Mouse (Mus musculus) urinary bladder, postnatal 4 days (tissue): ENCODE results near the gene Rln1.

Experiments
- DNase-seq, 2 experiments: peaks; one replicate each; pipeline ENCODE4 v3.0.0; 2021 to 2022; ENCODE audit warnings: low spot score in 2 of 2

Gene Rln1

DNA sequence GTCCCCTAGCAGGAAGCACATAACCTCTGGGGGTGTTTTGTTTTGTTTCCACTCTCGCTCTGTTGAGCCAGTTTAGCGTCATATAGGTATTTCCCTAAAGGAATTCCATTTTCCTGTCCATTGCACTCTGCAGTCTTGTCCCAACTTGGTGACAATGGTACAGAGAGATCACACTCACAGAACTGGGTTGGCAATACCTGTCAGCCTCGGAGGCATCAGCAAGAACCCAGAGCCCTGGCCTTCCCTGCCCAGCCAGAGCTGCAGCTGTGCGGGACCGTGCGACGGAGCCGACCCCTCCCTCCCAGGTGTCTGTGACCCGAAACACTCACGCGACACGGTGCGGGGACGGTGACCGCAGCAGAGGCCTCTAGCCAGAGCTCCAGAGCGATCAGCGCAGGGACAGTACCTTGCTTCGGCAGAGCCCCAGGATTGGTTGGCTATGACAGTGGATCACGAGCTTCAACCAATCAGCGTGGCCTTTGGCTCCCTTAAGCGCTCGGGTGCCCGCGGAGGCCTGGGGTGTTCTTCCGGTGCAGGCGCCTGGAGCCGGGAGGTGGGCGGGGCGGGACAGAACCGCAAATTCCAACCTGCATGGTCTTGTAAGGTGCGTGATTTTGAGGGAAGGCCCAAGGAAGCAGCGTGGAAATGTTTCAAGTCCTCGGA, 27.1 kb upstream of the Rln1 start:
- DNase-seq, result peak; percentile 83 to 86

DNA sequence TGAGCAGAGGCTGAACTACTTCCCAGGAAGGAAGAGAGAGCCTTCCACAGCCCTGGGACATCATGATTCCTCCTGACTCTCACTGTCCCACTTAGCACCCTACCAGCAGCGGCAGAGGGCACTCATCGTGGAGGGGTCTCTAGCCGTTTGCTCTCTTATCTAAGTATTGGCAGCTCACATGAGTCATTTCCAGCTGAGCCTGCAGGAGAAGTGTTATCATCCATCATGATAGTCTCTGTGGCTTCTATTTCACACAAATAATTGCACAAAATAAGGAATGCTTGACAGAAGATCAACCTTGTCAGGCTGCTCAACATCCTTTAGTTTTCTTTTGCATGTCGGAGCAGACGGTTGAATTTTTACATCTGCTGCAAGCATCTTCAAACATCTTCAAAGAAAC, 25.8 kb upstream of the Rln1 start:
- no peak for DNase-seq

DNA sequence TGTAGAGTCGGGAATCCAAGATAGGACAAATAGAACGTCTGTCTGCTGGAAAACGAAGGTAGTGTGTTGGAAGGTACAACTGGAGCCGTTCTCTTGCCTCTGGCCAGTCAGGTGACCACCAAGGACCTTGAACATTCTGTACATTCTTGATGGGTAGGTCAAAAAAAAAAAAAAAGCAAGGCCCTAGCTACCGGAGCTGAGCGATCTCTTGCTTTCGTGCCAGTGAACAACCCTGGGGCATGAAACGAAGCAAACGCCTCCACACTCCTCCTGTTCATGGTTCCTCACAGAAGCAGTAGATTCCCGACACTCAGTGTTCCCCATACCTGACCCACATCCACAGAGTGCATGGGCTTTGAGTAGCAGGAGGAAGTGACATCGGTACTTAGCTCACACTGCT, 21.8 kb upstream of the Rln1 start:
- no peak for DNase-seq

DNA sequence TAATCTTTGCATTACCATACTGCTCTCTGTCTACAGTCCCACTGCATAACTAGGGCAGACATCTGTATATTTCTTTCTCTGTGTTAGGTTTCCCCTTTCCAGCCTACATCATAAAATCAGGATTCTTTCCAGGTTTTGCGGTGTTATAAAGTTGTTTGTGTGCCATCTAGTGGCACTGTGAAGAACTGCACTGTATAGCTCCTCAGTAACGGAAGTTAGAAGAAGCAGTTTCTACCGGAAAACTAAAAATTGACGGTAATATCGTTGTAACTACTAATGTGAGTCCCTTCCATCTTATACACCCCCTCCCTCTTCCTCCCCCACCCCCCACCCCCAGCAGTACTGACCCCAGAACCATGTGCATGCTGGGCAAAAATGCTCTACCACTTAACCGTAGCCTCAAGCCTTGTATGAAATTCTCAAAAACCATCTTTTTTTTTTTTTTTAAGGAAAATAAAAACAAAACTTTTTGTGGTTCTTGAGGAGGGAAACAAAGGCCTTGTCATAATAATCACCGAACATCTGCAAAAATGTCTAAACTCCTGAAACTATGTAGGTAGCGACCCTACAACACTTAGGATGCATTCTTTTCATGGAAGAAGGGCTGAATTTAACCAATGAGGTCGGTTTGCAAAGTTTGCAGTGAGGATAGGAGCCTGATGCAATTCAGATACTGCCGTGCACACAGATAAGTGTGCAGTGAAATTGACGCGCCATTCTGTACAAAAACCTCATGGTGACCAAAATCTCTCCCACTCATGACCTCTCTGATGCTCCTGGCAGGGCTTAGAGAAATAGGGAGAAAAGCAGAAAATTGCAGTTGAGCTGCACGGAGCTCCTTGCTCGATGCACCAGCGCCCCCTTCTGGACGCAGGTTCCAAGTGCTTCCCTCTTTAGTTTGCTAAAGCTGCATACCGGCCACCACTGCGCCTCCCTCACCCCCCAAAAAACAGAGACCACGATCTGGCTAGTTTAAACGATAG, 20.7 kb upstream of the Rln1 start:
- DNase-seq, result peak; percentile 74 to 92

DNA sequence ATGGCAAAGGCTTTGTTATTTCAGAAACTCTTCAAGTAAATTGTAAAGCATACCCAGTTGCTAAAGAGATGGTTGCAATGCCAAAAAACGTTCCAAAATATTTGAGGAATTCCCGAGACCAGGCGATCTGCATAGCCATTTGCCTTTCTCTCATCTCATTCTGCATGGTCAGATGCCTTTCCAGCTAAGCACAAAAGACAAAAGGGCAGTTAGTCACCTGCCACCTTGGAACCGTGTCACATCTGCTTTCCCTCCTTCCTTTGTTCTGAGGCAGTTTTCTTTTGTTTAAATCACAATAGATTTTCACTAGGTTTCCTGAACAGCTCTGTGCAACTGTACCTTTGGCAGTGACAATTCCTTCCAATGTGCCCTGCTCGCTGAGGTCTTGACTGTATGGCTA, 16.5 kb upstream of the Rln1 start:
- DNase-seq, result no peak

DNA sequence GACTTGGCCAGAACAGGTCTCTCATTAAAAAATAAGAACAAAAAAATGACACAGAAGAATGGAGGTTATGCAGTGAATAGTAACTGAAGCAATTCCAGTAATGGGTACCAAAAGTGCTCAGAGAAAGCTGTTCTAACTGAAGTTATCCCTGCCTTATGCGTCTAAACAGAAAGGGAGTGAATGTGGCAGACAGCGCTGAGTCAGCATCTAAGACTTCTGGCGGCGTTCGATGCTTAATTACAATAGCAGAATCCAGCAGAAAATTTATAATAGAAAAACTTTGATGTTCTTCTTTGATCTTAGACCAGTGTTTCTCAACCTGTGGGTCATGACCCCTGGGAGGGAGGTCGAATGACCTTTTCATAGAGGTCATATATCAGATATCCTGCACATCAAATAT, 11.2 kb upstream of the Rln1 start:
- DNase-seq, result no peak

DNA sequence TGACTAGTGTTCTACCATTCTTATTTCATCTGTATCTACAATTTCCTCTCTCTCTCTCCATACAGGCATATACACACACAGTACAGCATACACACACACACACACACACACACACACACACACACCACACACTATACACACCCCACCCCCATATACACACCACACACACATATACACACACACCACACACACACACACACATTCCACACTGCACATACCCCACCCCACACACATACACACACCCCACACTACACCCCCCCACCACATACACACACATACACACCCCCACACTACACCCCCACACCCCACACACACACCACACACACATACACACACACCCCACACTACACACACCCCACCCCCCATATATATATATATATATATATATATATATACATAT, 10.4 kb upstream of the Rln1 start:
- no peak for DNase-seq

DNA sequence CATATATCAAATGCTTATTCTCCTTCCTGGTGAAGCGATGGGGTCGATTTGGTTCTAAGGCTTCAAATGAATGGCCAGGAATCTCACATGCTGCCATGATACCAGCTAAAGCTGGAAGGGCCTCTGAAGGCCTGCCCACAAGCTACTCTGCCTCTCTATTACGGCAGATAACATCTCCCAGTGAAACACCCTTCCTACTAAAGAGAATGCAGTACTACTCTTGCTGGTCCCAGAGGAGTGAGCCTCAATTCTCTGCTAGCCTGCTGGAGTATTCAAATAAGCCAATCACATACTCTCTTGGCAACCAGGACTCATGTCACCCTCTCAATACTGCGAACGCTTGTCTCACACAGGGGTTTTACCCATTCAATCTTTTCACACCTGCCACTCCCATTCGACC, 7.8 kb upstream of the Rln1 start:
- no peak for DNase-seq

DNA sequence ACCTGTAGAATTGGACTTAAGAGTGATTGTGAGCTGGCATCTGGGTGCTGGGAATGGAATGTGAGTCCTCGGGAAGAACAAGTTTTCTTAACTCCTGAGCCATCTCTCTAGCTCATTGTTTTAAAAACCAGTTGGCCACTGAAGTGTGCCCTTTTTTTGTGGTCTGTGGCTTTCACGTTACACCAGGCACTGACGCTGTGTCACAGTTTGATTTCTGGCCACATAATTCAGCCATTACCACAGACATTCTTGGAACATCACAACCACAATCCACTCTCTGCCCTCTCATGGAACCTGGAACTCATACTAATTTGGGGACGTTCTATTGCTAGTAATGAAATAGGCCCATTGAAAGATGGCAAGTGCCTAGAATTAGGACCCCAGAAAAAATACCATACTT, 6.6 kb upstream of the Rln1 start:
- DNase-seq, result no peak

DNA sequence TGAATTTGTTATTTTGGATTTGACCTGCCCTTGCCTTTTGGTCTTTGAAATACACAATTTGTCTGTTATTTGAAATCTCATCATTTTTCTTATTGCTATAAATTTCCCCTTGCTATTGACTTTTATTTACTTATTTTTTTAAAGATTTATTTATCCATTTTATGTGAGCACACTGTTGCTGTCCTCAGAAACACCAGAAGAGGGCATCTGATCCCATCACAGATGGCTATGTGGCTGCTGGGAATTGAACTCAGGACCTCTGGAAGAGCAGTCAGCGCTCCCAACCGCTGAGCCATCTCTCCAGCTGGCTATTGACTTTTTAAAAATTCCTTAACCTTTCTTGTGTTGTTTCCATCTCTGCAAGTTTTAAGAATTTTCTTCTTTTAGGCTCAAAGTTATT, 2.2 kb upstream of the Rln1 start:
- DNase-seq, result no peak

DNA sequence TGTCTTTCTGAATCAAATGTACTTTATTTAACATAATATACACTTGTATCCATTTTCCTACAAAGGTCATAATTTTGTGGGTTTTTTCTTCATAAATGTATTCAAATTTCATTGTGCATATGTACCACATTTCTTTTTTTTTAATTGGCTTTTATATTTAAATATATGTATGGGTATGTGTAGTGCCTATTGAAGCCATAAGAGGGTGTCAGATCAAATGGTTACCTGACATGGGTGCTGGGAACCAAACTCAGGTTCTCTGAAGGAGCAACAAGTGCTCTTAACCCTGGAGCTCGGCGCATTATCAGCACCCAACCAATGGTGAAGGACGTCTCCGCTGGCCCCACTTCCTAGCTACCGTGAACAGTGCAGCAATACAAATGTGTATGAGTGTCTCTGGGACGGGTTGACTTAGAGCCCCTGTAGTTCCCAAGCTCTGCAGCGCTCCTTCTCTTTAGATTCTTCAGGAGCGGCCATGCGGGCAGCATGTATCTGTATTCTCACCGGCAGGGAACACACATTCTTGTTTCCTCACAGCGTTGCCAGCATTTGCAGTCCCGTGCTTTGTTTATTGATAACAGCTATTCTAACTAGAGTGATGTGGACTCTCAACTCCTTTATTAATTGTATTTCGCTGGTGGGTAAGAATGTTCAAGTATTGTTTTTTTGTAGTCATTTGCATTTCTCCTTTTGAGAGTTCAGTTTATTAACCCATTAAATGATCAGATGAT, 7.5 kb downstream of the Rln1 start:
- DNase-seq, result no peak

DNA sequence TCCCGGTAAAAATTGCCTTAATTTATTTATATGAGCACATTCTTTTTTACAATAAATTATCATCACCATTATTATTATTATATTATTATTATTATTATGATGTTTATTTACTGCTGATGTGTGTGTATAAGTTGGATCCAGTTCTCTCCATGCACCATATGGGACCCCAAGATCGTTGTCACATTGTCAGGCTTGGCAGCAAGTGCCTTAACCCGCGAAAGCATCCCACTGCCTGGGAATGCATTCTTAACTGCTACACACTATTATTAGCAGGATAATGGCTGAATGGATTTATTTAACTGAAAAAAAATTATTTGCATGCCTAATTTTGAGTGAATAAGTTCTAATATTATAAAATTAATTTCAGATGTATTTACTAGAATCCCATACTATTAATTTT, 8.1 kb downstream of the Rln1 start:
- no peak for DNase-seq

DNA sequence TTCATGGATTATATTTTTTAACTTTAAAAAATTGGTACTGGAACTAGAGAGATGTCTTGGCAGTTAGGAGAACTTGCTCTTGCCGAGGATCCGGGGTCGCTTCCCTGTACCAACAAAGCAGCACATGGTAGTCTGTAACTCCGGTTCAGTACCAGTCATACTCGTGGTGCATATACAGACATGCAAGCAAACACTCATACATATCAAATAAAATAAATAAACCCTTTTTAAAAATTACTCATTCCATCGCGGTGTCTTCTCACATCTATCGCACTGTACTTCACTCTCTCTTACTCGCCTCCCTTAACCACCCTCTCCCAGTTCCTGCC, 8.7 kb downstream of the Rln1 start:
- no peak for DNase-seq

DNA sequence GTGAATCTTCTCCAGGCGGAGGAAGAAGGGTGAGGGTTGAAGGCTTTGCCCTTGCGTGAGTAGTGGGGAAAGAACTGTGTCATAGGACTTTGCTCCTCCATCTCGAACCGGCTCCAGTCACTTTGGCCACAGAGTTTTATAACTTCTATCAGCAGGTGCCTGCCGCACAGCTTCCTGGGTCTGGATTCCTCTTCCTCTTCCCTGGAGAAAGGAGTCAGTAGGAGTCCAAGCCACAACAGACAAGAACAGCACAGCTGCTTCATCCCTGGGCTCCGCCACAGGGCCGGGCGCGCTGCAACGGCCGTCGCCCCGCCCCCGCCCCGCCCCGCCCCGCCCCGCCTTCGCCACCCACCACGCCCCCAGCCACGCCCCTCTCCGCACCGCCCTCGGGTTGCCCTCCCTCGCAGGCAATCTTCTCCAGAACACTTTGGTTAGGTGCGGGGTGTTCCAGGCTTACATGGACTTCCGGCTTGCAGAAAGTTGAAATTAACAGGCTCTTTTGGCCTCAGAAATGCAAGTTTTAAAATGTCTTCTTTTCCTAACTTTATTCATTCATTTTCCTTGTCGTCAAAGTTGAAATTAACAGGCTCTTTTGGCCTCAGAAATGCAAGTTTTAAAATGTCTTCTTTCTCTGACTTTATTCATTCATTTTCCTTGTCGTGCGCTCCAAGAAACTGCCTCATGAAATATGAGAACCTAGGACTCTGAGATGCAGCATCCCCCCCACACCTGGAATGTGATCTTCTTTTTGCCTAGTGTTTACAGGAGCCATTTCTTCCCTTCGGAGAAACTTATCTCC, 9.2 kb downstream of the Rln1 start, which contains the start of gene Insl6:
TSS of gene Insl6 (minus strand) at position 304 of the 799 bp plus-strand sequence.
- DNase-seq, result peak; percentile 64 to 79

DNA sequence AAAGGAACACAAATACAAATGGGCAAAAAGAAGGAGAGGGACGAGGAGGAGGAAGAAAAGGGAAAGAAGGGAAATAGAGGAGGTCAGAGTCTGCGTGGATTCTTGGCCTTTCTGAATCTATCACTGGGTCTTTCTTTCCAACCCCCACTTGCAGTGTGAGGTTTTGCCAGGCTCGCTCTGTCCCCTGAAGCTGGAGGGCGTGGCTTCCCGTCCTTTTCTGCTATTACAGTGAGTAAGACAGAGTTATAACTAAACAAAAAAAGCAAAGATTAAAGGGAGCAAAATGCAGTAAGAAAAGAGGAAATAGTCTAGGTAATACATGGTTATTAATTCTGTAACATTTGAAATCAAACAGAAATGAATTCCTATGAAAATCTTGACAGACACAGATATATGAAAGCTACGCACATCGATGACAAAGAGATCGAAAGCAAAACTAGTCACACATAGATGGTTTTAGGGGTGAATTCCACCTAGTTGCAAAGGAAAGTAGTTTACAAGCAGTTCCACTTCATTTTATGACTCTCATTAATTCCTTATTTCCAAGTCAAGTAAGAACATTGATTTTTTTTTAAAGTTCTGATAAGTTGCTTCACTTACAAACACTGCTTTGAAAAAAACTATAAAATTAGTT, 10.9 kb downstream of the Rln1 start:
- DNase-seq, result no peak

DNA sequence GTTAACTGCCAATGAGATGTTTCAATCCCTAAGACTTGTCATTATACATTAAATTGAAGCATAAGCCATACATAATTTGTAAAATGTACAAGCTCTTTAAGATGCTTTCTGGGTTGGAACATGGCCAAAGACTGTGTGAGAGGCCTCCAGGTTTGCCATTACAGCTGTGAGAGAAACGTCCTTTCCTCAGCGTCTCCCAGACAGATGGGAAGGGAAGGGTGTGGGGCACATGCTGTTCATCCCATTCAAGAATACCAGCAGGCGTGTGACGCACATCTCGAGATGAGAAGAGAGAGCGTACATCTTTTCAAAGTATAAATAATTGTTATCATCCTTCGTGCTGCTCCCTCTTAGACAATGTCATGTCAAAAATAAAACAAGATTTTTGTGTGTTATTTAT, 21.8 kb downstream of the Rln1 start:
- no peak for DNase-seq

DNA sequence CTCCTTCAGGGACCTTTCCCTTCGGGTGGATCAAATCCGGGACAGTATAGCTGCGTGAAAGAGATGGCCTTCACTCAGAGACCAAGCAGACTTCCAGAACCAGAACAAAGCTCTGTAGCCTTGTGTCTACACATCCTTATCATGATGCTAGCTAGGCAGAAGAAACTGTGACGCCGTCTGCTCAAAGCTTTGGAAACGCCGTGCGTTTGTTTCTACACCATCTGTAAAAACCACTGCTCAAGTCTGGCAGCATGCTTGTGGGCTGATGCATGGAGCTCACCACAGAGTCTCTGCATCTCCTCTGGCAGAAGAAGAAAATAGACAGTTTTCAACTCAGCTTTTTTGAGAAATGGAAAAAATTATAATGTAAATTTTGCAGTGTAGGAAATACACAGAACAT, 22.7 kb downstream of the Rln1 start:
- no peak for DNase-seq

DNA sequence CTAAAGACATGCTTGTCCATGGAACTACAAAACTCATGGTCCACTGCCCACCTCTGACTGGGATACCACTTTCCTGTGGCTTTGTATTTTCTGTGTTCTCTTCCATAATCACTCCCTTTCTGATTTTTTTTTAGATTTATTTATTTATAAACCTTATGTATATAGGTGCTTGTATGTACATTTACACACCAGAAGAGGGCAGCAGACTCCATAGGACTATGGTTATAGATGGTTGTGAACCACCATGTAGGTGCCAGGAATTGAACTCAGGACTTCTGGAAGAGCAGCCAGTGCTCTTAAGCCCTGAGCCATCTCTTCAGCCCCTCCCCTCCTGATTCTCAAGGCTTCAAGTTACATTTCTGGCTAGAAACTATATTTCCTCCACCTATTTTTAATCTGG, 25.6 kb downstream of the Rln1 start:
- no peak for DNase-seq

DNA sequence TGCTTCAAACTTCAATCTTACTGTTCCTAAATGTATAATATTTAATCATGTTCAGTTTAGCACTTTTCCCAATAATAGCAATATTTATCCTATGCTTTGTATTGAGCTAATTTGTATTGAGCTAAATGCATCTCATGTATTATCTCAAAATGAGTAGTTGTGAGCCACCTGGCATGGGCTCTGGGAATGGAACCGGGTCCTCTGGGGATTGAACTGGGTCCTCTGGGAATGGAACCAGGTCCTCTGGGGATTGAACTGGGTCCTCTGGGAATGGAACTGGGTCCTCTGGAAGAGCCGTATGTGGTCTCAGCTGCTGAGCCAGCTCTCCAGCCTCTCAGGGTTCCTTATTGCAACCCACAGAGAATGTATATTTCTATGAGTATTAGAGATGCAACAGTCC, 32.4 kb downstream of the Rln1 start:
- DNase-seq, result no peak

DNA sequence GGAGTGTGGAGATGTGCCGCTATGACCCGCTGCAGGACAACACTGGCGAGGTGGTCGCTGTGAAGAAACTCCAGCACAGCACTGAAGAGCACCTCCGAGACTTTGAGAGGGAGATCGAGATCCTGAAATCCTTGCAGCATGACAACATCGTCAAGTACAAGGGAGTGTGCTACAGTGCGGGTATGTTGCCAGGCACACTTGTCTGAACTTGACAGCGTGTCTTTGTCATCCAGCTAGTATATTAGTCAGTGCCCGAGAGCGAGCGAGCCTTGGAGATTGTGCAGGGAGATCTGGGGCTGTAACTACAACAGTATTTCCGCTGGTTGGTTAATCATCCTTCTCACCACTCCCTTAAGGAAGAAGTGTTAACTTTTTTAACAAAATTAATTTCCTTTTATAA, 33.6 kb downstream of the Rln1 start:
- no peak for DNase-seq

DNA sequence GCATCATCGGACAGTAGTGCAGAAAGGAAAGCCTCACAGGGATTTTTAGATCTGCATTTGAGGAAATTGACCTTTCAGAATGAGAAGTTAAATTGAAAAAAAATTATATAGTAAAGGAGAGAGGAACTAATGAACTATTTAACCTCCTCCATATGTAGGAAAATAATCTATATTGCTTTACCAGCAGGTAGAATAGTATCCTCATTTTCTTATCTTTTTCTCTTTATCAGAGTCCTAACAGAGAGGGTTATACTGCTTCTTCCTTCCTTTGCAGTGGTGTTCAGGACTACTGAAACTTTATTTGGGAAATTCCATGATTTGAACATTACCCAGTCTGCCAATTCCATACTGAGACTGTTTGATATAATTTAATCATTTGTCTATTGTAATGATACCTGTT, 37.1 kb downstream of the Rln1 start:
- DNase-seq, result no peak
